In the genomic region with DNA sequence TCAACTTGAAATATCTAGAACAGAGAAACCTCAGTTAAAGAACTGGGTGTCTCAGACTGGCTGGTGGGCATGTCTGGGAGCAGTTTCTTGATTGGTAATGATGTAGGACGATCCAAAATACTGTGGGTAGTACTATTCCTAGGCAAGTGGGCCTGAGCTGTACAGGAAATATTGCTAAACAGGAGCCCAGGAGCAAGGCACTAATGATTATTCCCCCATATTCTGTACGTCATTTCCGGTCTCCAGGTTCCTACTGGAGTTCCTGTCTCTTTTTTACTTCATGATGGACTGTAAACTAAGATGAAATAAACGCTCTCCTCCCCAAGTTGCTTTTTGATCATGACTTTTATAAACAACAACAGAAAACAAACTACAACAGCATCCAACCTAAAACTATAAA, we compare ENCODE assay signal across 8 mouse cellular contexts. TPM values are rescaled to one million over a fixed set of nuclear protein-coding genes. Genes with fewer than 3 reads are reported as not detected.
DNase-seq lines count a peak whose midpoint lies in the region; ATAC-seq and TF ChIP-seq lines count a peak whose summit lies in the region.

No protein-coding gene starts in this region.

- peaks cover 13% of the 10 kb centered on the region for H3K4me1 ChIP-seq in heart, postnatal 0 days (ENCODE audit: control insufficient read depth, insufficient read depth)
- peaks cover 2% of the 10 kb centered on the region; the same call in 1 of the 2 replicates for H3K4me1 ChIP-seq in brown adipose tissue, adult 24 weeks (ENCODE audit: control insufficient read depth, insufficient read depth, insufficient read length, low read length)
- no peaks in the 10 kb centered on the region for H3K4me1 ChIP-seq in hindbrain, postnatal 0 days (ENCODE audit: insufficient read depth, low read length)
- peaks cover 7% of the 10 kb centered on the region; the same call in 1 of the 2 replicates for H3K4me1 ChIP-seq in midbrain, embryonic 12.5 days

- no peaks in the 10 kb centered on the region for H3K9me3 ChIP-seq in heart, postnatal 0 days (replicated peaks; ENCODE audit: control insufficient read depth, low read length)
- H3K9me3 ChIP-seq in hindbrain, postnatal 0 days (ENCODE audit: low read length), result no peaks in the 10 kb centered on the region
- H3K9me3 ChIP-seq in midbrain, embryonic 12.5 days, result no peaks in the 10 kb centered on the region

- H3K4me2 ChIP-seq in heart, postnatal 0 days (ENCODE audit: low read depth, low read length), result peak overlapping the region; percentile 72
- peak overlapping the region; percentile 80 for H3K4me2 ChIP-seq in hindbrain, postnatal 0 days (ENCODE audit: low read depth, low read length)
- H3K4me2 ChIP-seq in midbrain, embryonic 12.5 days (replicated peaks), result peak overlapping the region; percentile 56; the same call in 1 of the 2 replicates

- WGBS in heart, postnatal 0 days, result 73% methylated on average over 4 of the region's 4 CpGs
- WGBS in hindbrain, postnatal 0 days, result 92% methylated on average over 4 of the region's 4 CpGs
- 92% methylated on average over 4 of the region's 4 CpGs for WGBS in midbrain, embryonic 12.5 days

- no peak for TF ChIP-seq EP300 in heart, postnatal 0 days (IDR thresholded peaks at IDR 0.05; ENCODE audit: low read depth)

- TF ChIP-seq CTCF in heart, postnatal 0 days (IDR thresholded peaks at IDR 0.05; ENCODE audit: low read depth), result no peak
- no peak for TF ChIP-seq CTCF in hindbrain, postnatal 0 days (IDR thresholded peaks at IDR 0.05; ENCODE audit: low read depth)

- H3K36me3 ChIP-seq in heart, postnatal 0 days (replicated peaks; ENCODE audit: control insufficient read depth, insufficient read depth, low read length), result no peaks in the 10 kb centered on the region
- no peaks in the 10 kb centered on the region for H3K36me3 ChIP-seq in hindbrain, postnatal 0 days (ENCODE audit: insufficient read depth, low read length)
- no peaks in the 10 kb centered on the region for H3K36me3 ChIP-seq in midbrain, embryonic 12.5 days

- peak overlapping the region; percentile 56 for H3K9ac ChIP-seq in heart, postnatal 0 days (replicated peaks; ENCODE audit: low read depth, low read length)
- no peak overlapping the region; the same call in 1 of the 2 replicates for H3K9ac ChIP-seq in hindbrain, postnatal 0 days (replicated peaks; ENCODE audit: low read length)
- no peak overlapping the region for H3K9ac ChIP-seq in midbrain, embryonic 12.5 days (replicated peaks)

- no peak for ATAC-seq in heart, postnatal 0 days (ENCODE audit: insufficient read depth, low read depth)
- no peak for ATAC-seq in hindbrain, postnatal 0 days
- ATAC-seq in midbrain, embryonic 12.5 days (ENCODE audit: low FRiP score, low read depth), result no peak
- no peak for ATAC-seq in erythroid progenitor cell, adult 5-6 weeks (replicated peaks; ENCODE audit: low FRiP score, poor library complexity, severe bottlenecking)

- H3K4me3 ChIP-seq in heart, postnatal 0 days (ENCODE audit: low read depth, low read length), result peak overlapping the region; percentile 54
- peak overlapping the region; percentile 73 for H3K4me3 ChIP-seq in brown adipose tissue, adult 24 weeks (ENCODE audit: insufficient read depth, low read depth, low read length)
- H3K4me3 ChIP-seq in hindbrain, postnatal 0 days (ENCODE audit: low read length), result 0 out of 2 replicates have a peak overlapping the region, but pooled peaks have one; percentile 35
- H3K4me3 ChIP-seq in midbrain, embryonic 12.5 days, result no peak overlapping the region

- DNase-seq in heart, postnatal 0 days (ENCODE audit: low spot score), result no peak
- no peak for DNase-seq in heart, postnatal 36 days
- DNase-seq in hindbrain, postnatal 0 days (ENCODE audit: low spot score), result no peak
- DNase-seq in right cerebral cortex, postnatal 10 days (ENCODE audit: low spot score in 2 of 2), result no peak
- no peak for DNase-seq in urinary bladder, adult 2 months (ENCODE audit: low spot score)

- H3K27me3 ChIP-seq in heart, postnatal 0 days (ENCODE audit: control insufficient read depth, insufficient read depth, low read length), result no peaks in the 10 kb centered on the region
- no peaks in the 10 kb centered on the region for H3K27me3 ChIP-seq in hindbrain, postnatal 0 days (ENCODE audit: insufficient read depth, low read length)
- H3K27me3 ChIP-seq in midbrain, embryonic 12.5 days, result peaks cover 3% of the 10 kb centered on the region; the same call in 1 of the 2 replicates

- intact Hi-C loops in heart, postnatal 36 days (cut with DNase I), result loop anchor here (2.0 kb wide), 2 partner anchors 33 to 63 kb away; no protein-coding TSS in a partner anchor

- H3K27ac ChIP-seq in heart, postnatal 0 days (ENCODE audit: low read depth), result peak overlapping the region; percentile 91
- peak overlapping the region; percentile 96 for H3K27ac ChIP-seq in brown adipose tissue, adult 24 weeks (replicated peaks; ENCODE audit: low read depth, low read length)
- H3K27ac ChIP-seq in hindbrain, postnatal 0 days, result no peak overlapping the region
- no peak overlapping the region for H3K27ac ChIP-seq in midbrain, embryonic 12.5 days (replicated peaks)

RNA-seq across cellular contexts. Expression of gene Gcnt2, which starts 5.7 kb away (rescaled TPM):
- 12.9 and 15.5 TPM in 2 replicates for total RNA-seq in heart, postnatal 0 days (2014; rRNA removed; ENCODE audit: low replicate concordance)
- 2.8 and 3.1 TPM in 2 replicates for polyA plus RNA-seq in heart, postnatal 0 days (2015; fragmentation: Nextera tagmentation; extraction: Ambion mirVana)
- total RNA-seq in heart, postnatal 36 days (2021), result 10 to 100 TPM in 1 of 2 experiments, 1 to 10 TPM in 1; 9.0 to 11.9 TPM
- polyA plus RNA-seq in brown adipose tissue, adult 24 weeks (2012; ENCODE audit: insufficient read depth, insufficient read length, missing spikeins), result 5.3 and 7.0 TPM in 2 replicates
- total RNA-seq in hindbrain, postnatal 0 days (2014; rRNA removed), result 11.1 and 12.0 TPM in 2 replicates
- 2.9 and 3.1 TPM in 2 replicates for polyA plus RNA-seq in hindbrain, postnatal 0 days (2015; fragmentation: Nextera tagmentation; extraction: Ambion mirVana)
- polyA plus RNA-seq in midbrain, embryonic 12.5 days (2016; fragmentation: Nextera tagmentation; extraction: Ambion mirVana), result 3.2 and 3.4 TPM in 2 replicates
- 10.3 and 20.4 TPM in 2 replicates for polyA plus RNA-seq in urinary bladder, adult 2 months (2012; rRNA removed)
- 6.1 and 7.1 TPM in 2 replicates for total RNA-seq in erythroid progenitor cell, adult 5-6 weeks (2015; ENCODE audit: low replicate concordance)
- 1.4 and 1.9 TPM in 2 replicates for total RNA-seq in erythroid progenitor cell, adult 5-6 weeks (2017; ENCODE audit: low replicate concordance)

Comparison
In these comparisons a context has a peak if more than half of its experiments do, and no peak if none do; other contexts are left out.
1. H3K27ac ChIP-seq: peak in heart, postnatal 0 days (single experiment) and brown adipose tissue, adult 24 weeks (single experiment); none in hindbrain, postnatal 0 days (single experiment) and midbrain, embryonic 12.5 days (single experiment).
2. Peak in every context shown above with its lines, with median percentiles within 50 percentile points of each other: H3K4me2 ChIP-seq.